Mouse (Mus musculus): ENCODE results near the gene Zmynd15.

DNA sequence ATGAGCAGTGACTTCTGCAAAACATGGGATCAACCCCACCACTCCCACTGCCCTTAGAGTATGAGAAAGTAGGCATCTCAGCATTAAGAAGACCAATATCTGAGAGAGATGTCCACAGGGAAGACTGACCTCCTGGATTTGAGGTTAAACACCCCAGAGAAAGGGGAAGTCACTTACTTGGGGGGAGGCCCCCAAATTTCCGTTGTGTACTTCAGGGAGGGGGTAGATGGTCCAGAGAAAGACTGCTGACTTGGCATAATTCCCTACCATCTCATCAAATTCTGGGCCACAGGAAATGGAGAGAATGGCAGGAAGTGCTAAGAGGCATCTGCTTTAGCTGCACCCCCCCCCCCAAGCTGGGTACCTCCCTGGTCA, 25.7 kb upstream of the Zmynd15 start:
- TF ChIP-seq POLR2A (IDR thresholded peaks at IDR 0.05; ENCODE audit: control insufficient read depth, extremely low read depth, insufficient read depth, low read length, poor library complexity) (no peak), CTCF (IDR thresholded peaks at IDR 0.05; ENCODE audit: borderline replicate concordance, control insufficient read depth, extremely low read depth, insufficient read depth, low read length, poor library complexity) (no peak)
